Mouse (Mus musculus) B cell, adult 2 months (primary cell): ENCODE measurements around the gene A3galt2.
A peak's percentile ranks its signal among the peaks of the same experiment; 100 is the strongest.

Source experiments
- DNase-seq, 2 experiments: peaks; one replicate each; pipeline ENCODE4 v3.0.0; 2022

A3galt2 gene

DNA sequence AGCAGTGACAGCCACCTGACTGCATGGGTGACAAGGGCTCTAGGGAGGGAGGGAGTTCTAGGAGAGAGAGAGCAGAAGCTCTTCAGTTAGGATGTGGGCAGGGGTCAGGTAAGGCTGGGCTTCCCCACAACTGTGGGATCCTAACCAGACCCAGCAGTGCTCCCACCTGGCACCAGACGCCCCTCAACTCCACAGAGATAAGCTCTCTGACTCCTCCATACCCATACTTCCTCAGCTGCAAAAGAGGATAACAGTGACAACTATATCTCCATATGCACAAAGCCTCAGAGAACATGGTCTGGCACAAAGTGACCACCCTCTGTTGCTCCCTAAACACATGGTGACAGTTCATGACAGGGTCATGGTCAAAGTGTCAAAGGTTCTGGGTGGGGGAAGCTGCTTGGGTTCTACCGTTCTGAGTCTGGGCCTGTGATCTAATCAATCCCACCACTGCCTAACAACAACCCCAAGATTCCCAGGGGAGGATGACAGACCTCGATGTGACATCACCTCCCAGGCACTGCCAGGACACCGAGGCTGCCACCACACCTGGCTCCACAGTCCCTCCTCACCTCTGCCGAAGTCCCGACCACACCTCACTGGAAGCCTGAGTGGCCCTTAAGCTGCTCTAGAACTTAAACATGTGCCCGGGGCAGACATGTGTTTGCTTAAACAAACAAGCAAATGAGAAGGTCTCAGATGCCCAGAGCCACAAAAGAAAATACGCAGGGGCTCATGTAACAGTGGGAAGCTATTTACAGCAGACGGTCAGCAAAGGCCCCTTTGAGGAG is 46.7 kb downstream of the A3galt2 start:
- no peak for DNase-seq

DNA sequence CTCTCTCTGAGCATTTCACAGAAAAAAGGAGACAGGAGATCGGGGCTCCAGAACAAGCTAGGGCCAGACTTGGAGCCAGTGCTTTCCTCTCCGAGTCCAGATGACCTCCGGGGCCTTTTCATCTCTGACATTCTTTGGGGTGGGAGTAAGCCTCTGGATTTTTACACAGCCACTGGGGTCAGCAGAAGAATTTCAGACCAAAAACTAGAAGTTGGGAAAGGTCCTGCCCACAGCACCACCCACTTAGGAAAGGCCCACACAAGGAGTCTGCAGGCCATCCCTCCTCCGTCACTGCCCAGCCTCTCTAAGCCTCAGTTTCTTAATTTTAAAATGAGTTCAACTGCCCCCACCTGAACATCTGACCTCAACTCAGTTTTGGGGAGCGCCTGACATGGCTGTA is 48.4 kb downstream of the A3galt2 start:
- no peak for DNase-seq

DNA sequence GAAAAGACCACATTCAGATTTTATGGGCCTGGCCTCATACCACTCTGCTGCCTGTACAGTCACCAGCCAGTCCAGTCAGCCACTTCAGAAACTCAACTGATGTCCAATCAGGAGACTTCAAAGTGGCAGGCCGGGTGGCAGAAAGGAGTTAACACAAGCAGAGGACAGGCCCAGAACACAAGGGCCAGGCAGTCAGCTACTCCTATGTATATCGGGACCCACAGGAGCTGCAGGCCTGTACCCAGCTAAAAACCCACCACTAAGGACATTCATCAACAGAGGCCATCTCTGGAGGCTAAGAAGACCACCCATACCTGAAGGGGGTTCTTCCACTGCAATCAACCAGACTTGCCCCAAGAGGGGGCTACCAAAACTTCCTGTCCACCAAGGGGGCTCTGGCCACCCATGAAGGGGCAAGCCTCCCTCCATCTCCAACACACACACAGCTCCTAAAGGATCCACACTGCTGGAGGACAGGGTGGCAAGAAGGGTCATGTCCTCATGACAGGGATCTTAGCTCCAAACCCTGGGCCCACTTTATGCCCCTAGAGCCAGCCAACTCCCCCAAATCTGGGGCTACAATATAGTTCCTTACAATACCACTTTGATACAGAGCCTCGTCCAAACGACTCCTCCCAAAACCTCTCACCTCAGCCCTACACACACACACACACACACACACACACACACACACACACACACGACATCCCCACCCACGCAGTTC is 49.4 kb downstream of the A3galt2 start:
- DNase-seq: peak in 1 of 2 experiments; percentile 29

DNA sequence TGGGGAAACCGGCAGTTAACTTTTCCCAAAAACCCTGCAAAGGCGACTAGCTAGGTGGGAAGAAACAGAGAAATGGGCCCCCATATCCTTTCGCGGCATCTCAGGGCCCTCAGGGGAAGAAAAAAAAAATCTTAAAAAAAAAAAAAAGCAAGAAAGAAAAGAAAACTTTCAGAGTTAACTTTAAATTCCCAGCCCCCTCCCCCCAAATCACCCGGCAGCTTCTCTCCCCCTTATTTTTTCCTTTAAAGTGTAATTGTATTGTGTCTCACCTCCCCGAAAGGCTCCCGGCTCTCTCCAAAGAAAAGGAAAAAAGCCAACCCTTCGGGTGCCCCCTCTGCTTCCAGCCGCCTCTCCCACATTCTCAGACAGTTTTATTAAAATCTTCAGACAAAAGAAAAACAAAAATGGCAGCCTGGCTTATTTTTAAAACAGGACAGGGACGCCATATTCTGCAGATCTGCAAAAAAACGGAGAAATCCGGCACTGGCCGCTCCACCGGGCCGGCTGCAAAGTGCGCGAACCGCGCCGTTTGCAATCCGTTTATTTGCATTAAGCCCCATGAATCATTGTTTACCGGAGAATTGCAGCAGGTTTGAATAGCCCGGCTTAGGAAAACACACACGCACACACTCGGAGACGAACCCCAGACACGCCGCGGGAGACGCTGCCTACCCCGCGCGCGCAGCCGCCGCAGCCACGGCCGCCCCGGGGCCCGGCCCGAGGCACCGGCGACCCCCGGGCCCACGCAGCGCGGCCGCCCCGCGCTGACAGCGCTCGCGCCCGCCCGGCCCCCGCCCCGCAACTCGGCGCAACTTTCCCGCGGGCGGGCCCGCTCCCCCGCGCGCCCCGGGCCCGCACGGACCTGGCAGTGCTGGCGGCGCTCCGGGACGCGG is 50.2 kb downstream of the A3galt2 start:
- peak; percentile 58 to 63 for DNase-seq

DNA sequence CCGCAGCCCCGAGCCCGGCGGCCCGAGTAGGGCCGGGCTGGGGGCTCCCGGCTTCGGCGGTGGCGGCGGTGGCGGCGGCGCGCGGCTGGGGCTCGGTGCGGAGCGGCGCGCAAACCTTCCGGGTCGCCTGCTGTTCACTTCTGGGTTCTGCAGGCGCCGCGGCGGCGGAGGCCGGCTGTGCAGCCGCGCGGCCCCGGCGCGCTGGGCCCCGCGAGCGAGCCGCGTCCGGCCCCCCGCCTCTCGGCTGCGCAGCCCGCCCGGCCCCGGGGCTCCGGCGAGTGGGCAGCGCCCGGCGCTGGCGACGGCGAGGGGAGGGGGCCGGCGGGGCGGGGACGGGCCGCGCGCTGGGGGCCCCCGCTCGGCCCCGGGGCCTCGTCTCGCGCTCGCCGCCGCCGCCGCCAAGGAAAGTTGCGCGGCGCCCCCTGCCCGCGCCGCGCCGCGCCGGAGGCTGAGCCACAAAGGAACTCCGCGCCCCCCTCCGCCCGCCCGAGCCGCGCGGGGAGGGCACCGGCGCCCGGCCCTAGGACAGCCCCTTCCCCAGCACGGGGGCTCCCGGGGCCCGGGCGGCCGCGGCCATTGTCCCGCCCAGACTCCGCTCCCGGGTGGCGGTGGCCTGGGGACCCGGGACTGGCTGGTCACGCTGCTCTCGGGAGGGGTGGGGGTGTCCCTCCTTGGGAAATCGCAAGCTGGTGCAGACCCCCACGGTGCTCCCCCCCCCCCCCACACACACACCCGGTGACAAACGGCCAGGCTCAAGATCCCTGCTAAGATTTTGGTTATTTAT is 51.1 kb downstream of the A3galt2 start, which contains the start of gene Zfp362:
Gene Zfp362 (minus strand): TSS at position 3 of the 784 bp plus-strand sequence.
- peak; percentile 69 to 74 for DNase-seq

DNA sequence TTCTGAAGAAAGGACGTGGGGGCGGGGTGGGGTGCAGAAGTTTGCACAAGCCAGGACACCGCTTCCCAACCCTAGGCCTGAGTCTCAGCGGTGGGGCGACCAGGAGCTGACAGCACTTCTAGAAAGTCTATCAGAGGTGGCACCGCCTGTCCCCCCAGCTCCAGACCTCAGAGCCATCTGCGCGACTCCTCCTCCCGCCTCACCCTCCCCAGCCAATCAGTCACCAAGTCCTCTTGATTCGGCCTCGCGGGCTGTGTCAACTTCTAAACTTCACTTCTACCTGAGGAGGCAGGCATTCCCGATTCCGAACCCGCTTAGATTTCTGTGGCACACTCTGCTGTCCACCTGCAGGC is 51.6 kb downstream of the A3galt2 start:
- DNase-seq: peak; percentile 56 to 58

DNA sequence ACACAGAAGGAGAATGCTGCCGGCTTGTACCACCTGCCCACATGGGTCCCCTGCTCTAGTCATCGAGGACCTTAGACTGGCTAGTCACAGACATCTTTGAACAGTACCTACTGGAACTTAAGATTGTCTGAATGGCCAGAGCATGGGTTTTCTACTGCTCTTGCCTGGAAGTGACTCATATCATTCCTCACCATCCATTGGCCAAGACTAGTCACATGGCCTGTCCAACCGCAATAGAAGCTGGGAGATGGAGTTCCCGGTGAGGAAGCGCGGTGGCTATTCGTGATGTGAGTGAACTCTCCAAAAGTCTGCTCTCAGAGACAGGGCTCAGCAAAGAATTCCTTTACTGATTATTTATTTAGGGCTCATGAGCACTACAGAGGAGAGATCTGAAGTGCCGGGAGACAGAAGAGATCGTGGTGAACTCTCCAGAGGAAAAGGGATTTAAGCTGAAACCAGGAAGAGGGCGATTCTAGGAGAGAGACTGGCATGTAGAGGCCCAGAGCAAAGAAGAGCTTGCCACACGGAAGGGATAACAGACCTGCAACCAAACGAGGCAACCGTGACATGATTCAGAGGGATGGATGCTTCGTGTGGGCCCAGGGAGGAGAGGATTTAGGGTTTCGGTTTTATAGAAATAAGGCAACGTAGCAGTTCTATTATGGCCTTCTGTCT is 56.4 kb downstream of the A3galt2 start:
- DNase-seq: peak; percentile 71 to 75

DNA sequence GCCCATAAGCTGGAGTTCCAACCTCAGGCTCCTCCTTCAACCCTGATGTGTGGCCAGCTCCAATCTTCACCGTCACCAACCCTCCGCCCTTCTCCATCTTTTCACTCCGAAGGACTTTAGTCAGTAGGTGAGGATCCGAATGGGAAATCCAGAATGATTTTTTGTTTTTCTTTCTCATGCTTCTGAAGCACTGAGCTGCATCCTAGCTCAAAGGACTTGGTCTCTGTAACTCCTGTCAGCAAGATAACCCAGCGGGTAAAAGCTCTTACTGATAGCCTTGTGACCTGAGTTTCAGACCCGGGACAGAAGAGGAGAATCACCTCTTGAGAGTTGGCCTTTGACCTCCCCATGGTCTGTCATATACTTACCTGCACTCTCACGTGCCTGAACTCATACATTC is 61.8 kb downstream of the A3galt2 start:
- no peak for DNase-seq
